Mouse (Mus musculus): Measurements from ENCODE around the gene Fcgr1. TPM values are rescaled to one million over a fixed set of nuclear protein-coding genes. Genes with fewer than 3 reads are reported as not detected.
A peak's percentile ranks its signal among the peaks of the same experiment; 100 is the strongest.
"Not testable (repeated sequence)": the region's sequence is repeated elsewhere in the genome, so short reads cannot be mapped to it uniquely, and the experiment has no call there.

Fcgr1 gene
- polyA plus RNA-seq, 1 experiment from 2014 or later = 4.7 TPM

DNA sequence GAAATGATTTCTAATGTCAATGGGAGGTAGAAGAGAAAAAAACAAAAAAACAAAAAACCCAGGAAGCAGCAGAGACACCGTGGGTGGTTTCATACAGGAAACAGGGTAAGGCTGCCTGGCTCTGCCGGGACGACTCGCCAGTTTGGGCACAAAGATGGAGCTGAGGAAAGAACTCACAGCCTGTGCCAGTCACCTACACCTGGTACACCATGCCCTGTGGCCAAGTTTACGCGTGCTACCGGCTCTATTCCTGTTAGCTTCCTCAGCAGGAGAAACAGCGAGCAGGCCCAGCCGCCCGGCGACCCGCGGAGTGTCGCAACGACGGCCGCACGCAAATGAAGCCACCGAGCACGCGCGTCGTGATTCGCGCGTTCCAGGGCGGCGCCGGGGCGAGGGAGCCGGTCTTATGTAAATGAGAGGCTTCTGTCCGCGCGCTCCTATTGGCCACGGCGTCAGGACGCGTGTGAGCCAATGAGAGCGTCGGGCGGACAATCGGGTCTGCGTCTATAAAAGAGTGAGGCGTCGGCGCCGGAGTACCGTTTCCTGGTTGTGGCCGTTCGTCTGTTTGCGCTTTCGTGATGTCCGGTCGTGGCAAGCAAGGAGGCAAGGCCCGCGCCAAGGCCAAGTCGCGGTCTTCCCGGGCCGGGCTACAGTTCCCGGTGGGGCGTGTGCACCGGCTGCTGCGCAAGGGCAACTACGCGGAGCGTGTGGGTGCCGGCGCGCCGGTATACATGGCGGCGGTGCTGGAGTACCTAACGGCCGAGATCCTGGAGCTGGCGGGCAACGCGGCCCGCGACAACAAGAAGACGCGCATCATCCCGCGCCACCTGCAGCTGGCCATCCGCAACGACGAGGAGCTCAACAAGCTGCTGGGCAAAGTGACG, 48.5 kb downstream of the Fcgr1 start, which contains the start of gene Hist2h2aa1:
Hist2h2aa1 (plus strand) TSS at position 495 of the 884 bp plus-strand sequence.
- WGBS = 0% methylated on average over 15 of the region's 88 CpGs
- DNase-seq (ENCODE audit: low spot score) (peak; percentile 85), ATAC-seq (peak; percentile 85)
- Histone ChIP-seq H3K4me2 (replicated peaks; ENCODE audit: low read depth, low read length) (peak within 1 kb of the TSS; percentile 55), H3K4me3 (ENCODE audit: low read depth, low read length) (peak within 1 kb of the TSS; percentile 28), H3K9ac (replicated peaks; ENCODE audit: low read depth) (peak within 1 kb of the TSS; percentile 37), H3K4me1 (ENCODE audit: insufficient read depth, low read depth, low read length) (peaks cover 14% of the 10 kb centered on the region), H3K27ac (ENCODE audit: low read length) (peak within 1 kb of the TSS; percentile 90)
- not testable (repeated sequence) for H3K9me3 ChIP-seq (ENCODE audit: low read length); H3K27me3 ChIP-seq (replicated peaks; ENCODE audit: insufficient read depth, low read length); H3K36me3 ChIP-seq (ENCODE audit: insufficient read depth, low read length)

DNA sequence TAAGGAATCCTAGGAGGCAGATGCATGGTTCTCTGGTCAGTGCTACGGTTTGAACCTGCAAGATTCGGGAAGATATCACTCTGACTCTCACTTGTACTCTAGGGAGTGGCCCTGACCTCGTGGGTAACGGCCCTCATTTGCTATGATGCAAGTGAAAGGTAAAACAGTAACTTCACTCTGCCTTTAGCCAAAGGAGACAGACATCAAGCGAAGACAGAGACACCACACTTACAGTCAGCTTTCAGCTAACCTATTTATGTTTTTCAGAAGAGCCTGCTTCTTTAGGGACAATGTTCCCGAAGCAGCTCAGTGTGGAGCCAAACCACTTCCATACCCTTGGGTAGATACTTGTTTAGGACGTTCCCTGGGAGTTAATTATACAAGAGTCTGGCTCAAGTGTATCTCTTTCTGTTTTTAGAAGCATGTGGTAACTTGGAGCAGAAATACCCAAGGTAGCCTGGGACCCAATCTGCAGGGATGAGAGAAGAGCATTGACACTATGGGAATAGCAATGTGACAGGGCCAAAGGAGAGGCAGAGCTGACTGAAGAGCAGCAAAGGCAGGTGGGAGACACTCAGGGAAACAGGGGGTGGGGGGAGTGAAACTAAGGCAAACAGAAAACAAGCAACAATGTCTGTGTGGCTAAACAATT, 49.7 kb downstream of the Fcgr1 start:
- Histone ChIP-seq H3K9ac (replicated peaks; ENCODE audit: low read depth) (peak overlapping the region; percentile 37), H3K27me3 (replicated peaks; ENCODE audit: insufficient read depth, low read length) (no peaks in the 10 kb centered on the region), H3K27ac (ENCODE audit: low read length) (peak overlapping the region; percentile 90), H3K4me1 (ENCODE audit: insufficient read depth, low read depth, low read length) (peaks cover 14% of the 10 kb centered on the region), H3K36me3 (ENCODE audit: insufficient read depth, low read length) (no peaks in the 10 kb centered on the region), H3K4me2 (replicated peaks; ENCODE audit: low read depth, low read length) (peak overlapping the region; percentile 55), H3K9me3 (ENCODE audit: low read length) (no peaks in the 10 kb centered on the region), H3K4me3 (ENCODE audit: low read depth, low read length) (peak overlapping the region; percentile 28; the same call in 1 of the 2 replicates)
- ATAC-seq (no peak), DNase-seq (ENCODE audit: low spot score) (no peak)
- no peak for TF ChIP-seq CTCF (IDR thresholded peaks at IDR 0.05)
- no peak for TF ChIP-seq EP300 (IDR thresholded peaks at IDR 0.05)
- WGBS = 70% methylated on average over 7 of the region's 7 CpGs

DNA sequence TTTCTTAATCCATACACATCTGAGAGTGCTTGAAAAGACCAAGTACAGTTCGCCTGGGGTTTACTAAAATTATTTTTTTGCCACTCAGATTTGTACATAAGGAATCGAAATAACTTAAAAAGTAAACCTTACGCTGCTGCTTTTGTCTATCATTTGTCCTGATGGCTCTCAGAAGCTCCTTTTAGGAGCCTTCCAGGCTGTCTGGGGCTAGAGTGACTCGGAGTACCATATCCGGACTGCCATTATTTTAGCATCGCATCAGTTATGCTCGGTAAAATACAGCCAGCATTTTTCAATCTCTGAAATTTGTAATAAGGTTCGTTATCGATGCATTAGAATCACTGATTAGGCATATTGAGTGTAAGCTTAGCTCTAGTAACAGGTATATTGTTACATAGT, 53.0 kb downstream of the Fcgr1 start:
- no peak for DNase-seq (ENCODE audit: low spot score)
- no peaks in the 10 kb centered on the region for H3K27me3 ChIP-seq (replicated peaks; ENCODE audit: insufficient read depth, low read length)
- peak overlapping the region; percentile 14; the same call in 1 of the 2 replicates for H3K4me3 ChIP-seq (ENCODE audit: low read depth, low read length)
- no peaks in the 10 kb centered on the region for H3K36me3 ChIP-seq (ENCODE audit: insufficient read depth, low read length)
- TF ChIP-seq EP300 (IDR thresholded peaks at IDR 0.05) (no peak), CTCF (IDR thresholded peaks at IDR 0.05) (no peak)
- peak overlapping the region; percentile 36 for H3K9ac ChIP-seq (replicated peaks; ENCODE audit: low read depth)
- no peak for ATAC-seq
- peak overlapping the region; percentile 38 for H3K4me2 ChIP-seq (replicated peaks; ENCODE audit: low read depth, low read length)
- 71% methylated on average over 9 of the region's 9 CpGs for WGBS
- H3K27ac ChIP-seq (ENCODE audit: low read length) = peak overlapping the region; percentile 78
- peaks cover 13% of the 10 kb centered on the region for H3K4me1 ChIP-seq (ENCODE audit: insufficient read depth, low read depth, low read length)
- no peaks in the 10 kb centered on the region for H3K9me3 ChIP-seq (ENCODE audit: low read length)

DNA sequence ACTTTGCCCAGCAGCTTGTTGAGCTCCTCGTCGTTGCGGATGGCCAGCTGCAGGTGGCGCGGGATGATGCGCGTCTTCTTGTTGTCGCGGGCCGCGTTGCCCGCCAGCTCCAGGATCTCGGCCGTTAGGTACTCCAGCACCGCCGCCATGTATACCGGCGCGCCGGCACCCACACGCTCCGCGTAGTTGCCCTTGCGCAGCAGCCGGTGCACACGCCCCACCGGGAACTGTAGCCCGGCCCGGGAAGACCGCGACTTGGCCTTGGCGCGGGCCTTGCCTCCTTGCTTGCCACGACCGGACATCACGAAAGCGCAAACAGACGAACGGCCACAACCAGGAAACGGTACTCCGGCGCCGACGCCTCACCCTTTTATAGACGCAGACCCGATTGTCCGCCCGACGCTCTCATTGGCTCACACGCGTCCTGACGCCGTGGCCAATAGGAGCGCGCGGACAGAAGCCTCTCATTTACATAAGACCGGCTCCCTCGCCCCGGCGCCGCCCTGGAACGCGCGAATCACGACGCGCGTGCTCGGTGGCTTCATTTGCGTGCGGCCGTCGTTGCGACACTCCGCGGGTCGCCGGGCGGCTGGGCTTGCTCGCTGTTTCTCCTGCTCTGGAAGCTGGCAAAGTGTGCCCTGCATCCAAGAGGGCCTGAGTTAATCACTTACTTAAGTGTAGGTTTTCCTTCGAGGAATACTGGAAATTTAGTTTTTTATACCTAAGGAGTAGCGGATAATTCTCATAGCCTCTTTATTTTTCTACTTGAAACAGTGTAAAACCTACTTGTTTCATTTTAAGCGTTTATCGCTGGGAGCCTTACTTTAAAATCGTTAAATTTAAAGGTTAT, 53.6 kb downstream of the Fcgr1 start, which contains the start of gene Hist2h2aa2:
Hist2h2aa2 (minus strand) TSS at position 328 of the 850 bp plus-strand sequence.
- WGBS = 4% methylated on average over 28 of the region's 85 CpGs
- H3K27ac ChIP-seq (ENCODE audit: low read length) = peak within 1 kb of the TSS; percentile 78
- not testable (repeated sequence) for H3K36me3 ChIP-seq (ENCODE audit: insufficient read depth, low read length); H3K27me3 ChIP-seq (replicated peaks; ENCODE audit: insufficient read depth, low read length); H3K9me3 ChIP-seq (ENCODE audit: low read length)
- H3K4me3 ChIP-seq (ENCODE audit: low read depth, low read length) = peak within 1 kb of the TSS; percentile 28; the same call in 1 of the 2 replicates
- DNase-seq (ENCODE audit: low spot score) (peak; percentile 89), ATAC-seq (peak; percentile 83)
- peak within 1 kb of the TSS; percentile 36 for H3K9ac ChIP-seq (replicated peaks; ENCODE audit: low read depth)
- peak within 1 kb of the TSS; percentile 38 for H3K4me2 ChIP-seq (replicated peaks; ENCODE audit: low read depth, low read length)
- H3K4me1 ChIP-seq (ENCODE audit: insufficient read depth, low read depth, low read length) = peaks cover 13% of the 10 kb centered on the region

DNA sequence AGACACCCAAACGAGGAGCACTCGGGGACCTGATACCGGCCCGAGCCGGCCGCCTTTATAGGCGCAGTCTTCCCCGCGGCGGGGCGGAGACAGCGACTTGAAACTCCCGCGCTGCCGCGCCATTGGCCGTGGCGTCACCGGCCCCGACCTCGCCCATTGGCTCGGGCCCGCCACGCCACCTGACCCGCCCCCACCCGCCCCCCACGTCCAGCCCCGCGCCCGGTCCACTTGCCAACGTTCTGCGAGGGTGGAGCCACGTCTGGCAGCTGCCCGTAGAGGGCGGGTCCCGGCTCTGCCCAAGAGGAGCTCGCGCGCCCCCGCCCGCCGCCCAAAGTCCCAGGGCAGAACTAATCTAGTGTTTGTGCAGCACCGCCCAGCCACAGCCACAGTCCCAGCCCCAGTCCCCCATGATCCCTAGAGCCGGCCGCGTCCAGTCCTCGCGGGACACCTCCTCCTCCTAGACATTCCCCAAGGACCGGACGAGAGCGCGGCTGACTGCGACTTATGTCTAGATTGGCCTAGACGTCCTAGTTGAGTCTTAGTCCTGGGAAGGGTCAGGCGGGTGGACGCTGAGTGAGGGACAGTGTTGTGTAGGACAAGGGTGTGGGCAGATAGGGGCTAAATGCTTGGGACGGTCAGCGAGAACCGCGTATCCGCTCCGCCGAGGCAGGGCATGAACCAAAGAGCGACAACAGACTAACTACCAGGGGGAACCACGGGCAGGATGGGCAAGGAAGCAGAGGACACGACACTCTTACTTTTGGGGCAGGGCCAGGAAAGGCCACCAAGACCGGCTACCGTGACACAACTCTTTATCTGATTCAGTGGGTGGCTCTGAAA, 54.6 kb downstream of the Fcgr1 start, which contains the start of gene Hist2h3c2:
Hist2h3c2 (minus strand) TSS at position 174 of the 840 bp plus-strand sequence.
- not testable (repeated sequence) for H3K27me3 ChIP-seq (replicated peaks; ENCODE audit: insufficient read depth, low read length); H3K9ac ChIP-seq (replicated peaks; ENCODE audit: low read depth); H3K9me3 ChIP-seq (ENCODE audit: low read length); DNase-seq (ENCODE audit: low spot score); H3K36me3 ChIP-seq (ENCODE audit: insufficient read depth, low read length)
- peak within 1 kb of the TSS; percentile 28; the same call in 1 of the 2 replicates for H3K4me3 ChIP-seq (ENCODE audit: low read depth, low read length)
- H3K4me1 ChIP-seq (ENCODE audit: insufficient read depth, low read depth, low read length) = peaks cover 11% of the 10 kb centered on the region
- ATAC-seq = peak; percentile 91
- WGBS = 0% methylated on average over 7 of the region's 68 CpGs
- peak within 1 kb of the TSS; percentile 44 for H3K4me2 ChIP-seq (replicated peaks; ENCODE audit: low read depth, low read length)
- peak within 1 kb of the TSS; percentile 57; the same call in 1 of the 2 replicates for H3K27ac ChIP-seq (ENCODE audit: low read length)

Measured in lung, postnatal 0 days (tissue).